Mouse (Mus musculus) lung, postnatal 0 days (tissue): ENCODE results near the gene Adgrg5. TPM values are rescaled to one million over a fixed set of nuclear protein-coding genes. Genes with fewer than 3 reads are reported as not detected.

ENCODE experiments used
- ATAC-seq: fragments of 200-750 bp; cut with Nextera tagmentation; 2 replicates; pipeline ENCODE4 v1.8.0; 2017; ENCODE audit warnings: moderate library complexity
- DNase-seq: peaks from one replicate; pipeline ENCODE4 v3.0.0-alpha.2; 2016; ENCODE audit warnings: low spot score
- H3K27ac ChIP-seq: fragments of 300-500 bp; sonication (generic); 2 replicates; pipeline ENCODE4 v1.5.1; 2014; ENCODE audit warnings: antibody characterized with exemption, mild to moderate bottlenecking, low read length, mixed read lengths
- H3K27me3 ChIP-seq: fragments of 300-500 bp; sonication (generic); replicated peaks from 2 replicates; pipeline ENCODE4 v1.6.1; 2014; ENCODE audit warnings: low read length, mixed read lengths; ENCODE audit not compliant: insufficient read depth
- H3K36me3 ChIP-seq: fragments of 300-500 bp; sonication (generic); 2 replicates; pipeline ENCODE4 v1.6.1; 2014; ENCODE audit warnings: low read length, mixed read lengths; ENCODE audit not compliant: insufficient read depth
- H3K4me1 ChIP-seq: fragments of 300-500 bp; sonication (generic); 2 replicates; pipeline ENCODE4 v1.6.1; 2014; ENCODE audit warnings: antibody characterized with exemption, low read depth, low read length, mixed read lengths; ENCODE audit not compliant: insufficient read depth
- H3K4me2 ChIP-seq: fragments of 300-500 bp; sonication (generic); replicated peaks from 2 replicates; pipeline ENCODE4 v1.6.1; 2014; ENCODE audit warnings: low read depth, mild to moderate bottlenecking, low read length, moderate library complexity, mixed read lengths
- H3K4me3 ChIP-seq: fragments of 300-500 bp; sonication (generic); 2 replicates; pipeline ENCODE4 v1.5.1; 2014; ENCODE audit warnings: low read depth, low read length
- H3K9ac ChIP-seq: fragments of 300-500 bp; sonication (generic); replicated peaks from 2 replicates; pipeline ENCODE4 v1.6.1; 2014; ENCODE audit warnings: low read depth, mild to moderate bottlenecking
- H3K9me3 ChIP-seq: fragments of 300-500 bp; sonication (generic); 2 replicates; pipeline ENCODE4 v1.6.1; 2016; ENCODE audit warnings: low read length, mixed read lengths
- CTCF ChIP-seq: IDR thresholded peaks from 2 replicates; pipeline ENCODE4 v1.5.1; 2016; ENCODE audit warnings: antibody characterized with exemption, mild to moderate bottlenecking
- EP300 ChIP-seq: IDR thresholded peaks from 2 replicates; pipeline ENCODE4 v1.6.1; 2016; ENCODE audit warnings: antibody characterized with exemption, mild to moderate bottlenecking, control low read depth
- WGBS: fragments of 180-500 bp; shearing (Covaris S2); extraction: QIAGEN DNeasy Blood & Tissue Kit; methylation state at CpG from one replicate; pipeline ENCODE4 v1.1.7; 2014; 5-methylcytosine and 5-hydroxymethylcytosine counted together
- polyA plus RNA-seq: library from polyadenylated mRNA; unstranded; fragments of >200 nt; fragmentation: Nextera tagmentation; extraction: Ambion mirVana; gene quantifications from 2 replicates; pipeline ENCODE4 v1.2.1, GENCODE M21; 2015

Adgrg5 gene
- polyA plus RNA-seq, 1 experiment from 2014 or later = 0.31 TPM

DNA sequence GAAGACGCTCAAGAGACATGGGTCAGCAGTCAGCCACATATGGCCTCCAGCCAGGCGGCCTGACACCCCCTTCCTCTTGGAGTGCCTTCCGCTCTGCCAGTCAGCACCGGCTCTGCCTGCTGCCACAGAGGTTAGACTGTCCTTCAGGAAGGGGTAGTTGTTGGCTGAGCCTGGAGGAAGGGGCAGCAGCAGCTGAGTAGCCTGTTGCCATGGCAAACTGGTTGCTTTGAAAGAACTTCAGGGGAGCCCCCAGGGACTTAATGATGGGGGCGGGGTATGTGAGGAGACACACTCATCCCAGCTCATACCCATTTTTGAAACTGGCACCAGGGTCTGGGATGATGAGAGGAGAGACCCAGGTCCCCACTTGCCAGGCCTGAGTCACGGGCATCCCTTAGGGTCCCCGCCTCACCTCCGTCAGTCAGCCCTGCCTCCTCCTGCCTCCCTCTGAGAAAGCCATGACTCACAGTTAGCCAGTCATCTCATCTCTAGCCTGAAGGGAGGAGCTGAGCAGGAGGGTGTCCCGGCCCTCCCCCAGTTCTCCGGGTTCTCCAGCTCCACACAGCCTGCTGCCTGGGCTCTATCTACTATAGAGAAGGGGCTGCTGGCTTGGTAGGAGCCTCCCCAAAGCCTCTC is 60.5 kb downstream of the Adgrg5 start:
- 18% methylated on average over 10 of the region's 10 CpGs for WGBS
- TF ChIP-seq CTCF (no peak), EP300 (no peak)
- 0 out of 2 replicates have a peak overlapping the region, but pooled peaks have one; percentile 20 for H3K4me2 ChIP-seq
- no peaks in the 10 kb centered on the region for H3K9me3 ChIP-seq
- ATAC-seq (peak; percentile 87), DNase-seq (peak; percentile 88)
- peak overlapping the region; percentile 65 for H3K27ac ChIP-seq
- H3K9ac ChIP-seq = no peak overlapping the region
- no peaks in the 10 kb centered on the region for H3K36me3 ChIP-seq
- H3K27me3 ChIP-seq = no peaks in the 10 kb centered on the region
- H3K4me3 ChIP-seq = no peak overlapping the region
- peaks cover 7% of the 10 kb centered on the region; the same call in 1 of the 2 replicates for H3K4me1 ChIP-seq

DNA sequence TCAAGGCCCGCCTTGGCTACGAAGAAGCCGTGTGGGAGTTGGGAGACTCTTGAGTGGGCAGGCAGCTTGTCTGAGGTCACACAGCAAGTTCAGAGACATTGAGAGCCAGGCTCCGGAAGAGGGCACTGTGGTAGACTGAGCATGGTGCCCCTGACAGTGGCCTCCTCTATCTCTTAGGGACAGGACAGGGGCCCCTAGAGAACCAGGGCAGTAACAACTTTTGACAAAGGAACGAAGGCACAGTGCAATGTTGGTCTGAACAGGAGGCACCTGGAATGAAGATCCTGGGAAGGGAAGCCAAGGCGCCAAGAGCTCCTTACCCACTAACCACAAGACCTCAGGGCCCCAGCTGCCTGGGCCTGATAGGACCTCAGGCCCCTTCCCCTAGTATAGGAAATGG is 61.5 kb downstream of the Adgrg5 start:
- Histone ChIP-seq H3K4me2 (peak overlapping the region; percentile 20; the same call in 1 of the 2 replicates), H3K4me1 (peaks cover 7% of the 10 kb centered on the region; the same call in 1 of the 2 replicates), H3K27ac (no peak overlapping the region), H3K4me3 (no peak overlapping the region), H3K9me3 (no peaks in the 10 kb centered on the region), H3K27me3 (no peaks in the 10 kb centered on the region), H3K9ac (no peak overlapping the region), H3K36me3 (no peaks in the 10 kb centered on the region)
- 75% methylated on average over 6 of the region's 6 CpGs for WGBS
- ATAC-seq (no peak), DNase-seq (no peak)
- no peak for TF ChIP-seq EP300
- no peak for TF ChIP-seq CTCF

- DNase-seq (no peak), ATAC-seq (no peak)
- Histone ChIP-seq H3K36me3 (no peaks in the 10 kb centered on the region), H3K27me3 (no peaks in the 10 kb centered on the region), H3K9me3 (no peaks in the 10 kb centered on the region), H3K4me3 (no peak overlapping the region), H3K9ac (no peak overlapping the region), H3K4me1 (peaks cover 14% of the 10 kb centered on the region), H3K27ac (no peak overlapping the region), H3K4me2 (no peak overlapping the region)
- WGBS = 33% methylated on average over 5 of the region's 5 CpGs
- no peak for TF ChIP-seq EP300
- no peak for TF ChIP-seq CTCF
These were observed 63.2 kb downstream of the Adgrg5 start for GRCm38 (mm10) chr8:94986676-94987075.

DNA sequence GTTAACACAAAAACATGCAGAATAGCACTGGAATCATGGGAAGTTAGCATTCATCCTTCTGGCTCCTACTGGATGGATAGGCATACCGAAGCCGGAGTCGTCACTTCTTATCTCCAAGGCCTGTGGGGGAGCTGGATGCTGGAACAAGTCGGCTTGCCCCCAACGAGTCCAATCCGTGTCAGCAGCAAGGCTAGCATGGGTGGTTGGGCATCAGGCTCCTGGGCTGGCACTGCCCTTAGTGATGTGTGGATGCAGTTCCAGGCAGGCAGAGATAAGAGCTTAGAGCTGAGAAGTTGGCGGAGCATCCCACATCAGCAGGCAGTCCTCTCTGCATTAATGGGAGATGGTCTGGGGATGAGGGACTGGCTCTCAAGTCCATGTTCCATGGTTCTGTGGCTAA is 64.1 kb downstream of the Adgrg5 start:
- WGBS = 59% methylated on average over 7 of the region's 7 CpGs
- no peak for ATAC-seq
- DNase-seq = no peak
- Histone ChIP-seq H3K4me2 (no peak overlapping the region), H3K4me1 (peaks cover 20% of the 10 kb centered on the region), H3K4me3 (no peak overlapping the region), H3K9me3 (no peaks in the 10 kb centered on the region), H3K9ac (no peak overlapping the region), H3K36me3 (no peaks in the 10 kb centered on the region), H3K27me3 (no peaks in the 10 kb centered on the region), H3K27ac (no peak overlapping the region)
- TF ChIP-seq CTCF = no peak
- TF ChIP-seq EP300 = no peak

DNA sequence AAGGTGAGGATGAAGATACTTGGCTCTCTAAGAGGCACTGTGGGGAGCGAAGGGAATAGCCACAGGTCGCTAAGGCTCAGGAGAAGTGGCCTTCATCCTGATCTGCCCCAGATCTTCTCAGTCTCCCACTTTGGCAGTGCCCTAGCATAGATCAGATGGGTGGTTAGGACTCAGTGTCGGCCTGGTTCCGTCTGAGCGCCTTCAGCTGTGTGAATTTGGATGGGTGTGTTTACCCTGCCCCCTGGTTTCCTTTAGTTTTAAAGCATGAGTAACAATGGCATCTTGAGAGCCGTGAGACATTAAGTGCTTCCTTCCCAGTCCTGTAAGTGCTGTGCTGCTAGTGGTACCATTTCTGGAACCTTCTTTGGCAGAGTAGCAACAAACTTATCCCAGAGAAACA is 65.1 kb downstream of the Adgrg5 start:
- DNase-seq (peak; percentile 49), ATAC-seq (no peak)
- no peak for TF ChIP-seq EP300
- peak; percentile 26; the same call in 1 of the 2 replicates for TF ChIP-seq CTCF
- H3K27ac ChIP-seq = no peak overlapping the region
- no peak overlapping the region for H3K4me3 ChIP-seq
- H3K36me3 ChIP-seq = no peaks in the 10 kb centered on the region
- no peak overlapping the region for H3K4me2 ChIP-seq
- no peaks in the 10 kb centered on the region for H3K9me3 ChIP-seq
- H3K4me1 ChIP-seq = peaks cover 26% of the 10 kb centered on the region
- H3K9ac ChIP-seq = no peak overlapping the region
- no peaks in the 10 kb centered on the region for H3K27me3 ChIP-seq
- 44% methylated on average over 6 of the region's 6 CpGs for WGBS

DNA sequence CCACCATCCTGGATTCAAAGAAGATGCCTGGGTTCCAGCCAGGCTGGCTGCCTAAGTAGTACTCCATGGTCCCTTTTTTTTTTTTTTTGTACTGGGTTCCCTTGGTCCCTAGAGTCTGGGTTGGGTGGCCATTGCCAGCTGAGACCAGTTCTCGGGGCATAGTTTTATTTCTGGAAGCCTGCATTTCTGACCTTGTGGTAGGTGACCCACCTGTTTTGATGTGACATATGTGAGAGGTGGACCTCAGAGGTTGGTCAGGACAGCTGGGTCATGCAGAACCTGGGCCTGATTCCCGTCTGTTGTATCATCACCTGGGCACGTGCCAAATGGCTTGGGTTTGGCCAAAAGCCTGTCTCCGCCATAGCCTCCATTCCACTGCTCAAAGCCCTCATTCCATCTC is 66.2 kb downstream of the Adgrg5 start:
- peaks cover 24% of the 10 kb centered on the region for H3K4me1 ChIP-seq
- H3K4me2 ChIP-seq = no peak overlapping the region
- no peaks in the 10 kb centered on the region for H3K36me3 ChIP-seq
- no peak for DNase-seq
- no peak overlapping the region for H3K9ac ChIP-seq
- ATAC-seq = no peak
- WGBS = 83% methylated on average over 4 of the region's 4 CpGs
- TF ChIP-seq EP300 (no peak), CTCF (no peak)
- no peak overlapping the region for H3K4me3 ChIP-seq
- H3K27me3 ChIP-seq = no peaks in the 10 kb centered on the region
- no peak overlapping the region for H3K27ac ChIP-seq
- no peaks in the 10 kb centered on the region for H3K9me3 ChIP-seq
